ENCODE assay signal across 14 mouse cellular contexts in the genomic region with DNA sequence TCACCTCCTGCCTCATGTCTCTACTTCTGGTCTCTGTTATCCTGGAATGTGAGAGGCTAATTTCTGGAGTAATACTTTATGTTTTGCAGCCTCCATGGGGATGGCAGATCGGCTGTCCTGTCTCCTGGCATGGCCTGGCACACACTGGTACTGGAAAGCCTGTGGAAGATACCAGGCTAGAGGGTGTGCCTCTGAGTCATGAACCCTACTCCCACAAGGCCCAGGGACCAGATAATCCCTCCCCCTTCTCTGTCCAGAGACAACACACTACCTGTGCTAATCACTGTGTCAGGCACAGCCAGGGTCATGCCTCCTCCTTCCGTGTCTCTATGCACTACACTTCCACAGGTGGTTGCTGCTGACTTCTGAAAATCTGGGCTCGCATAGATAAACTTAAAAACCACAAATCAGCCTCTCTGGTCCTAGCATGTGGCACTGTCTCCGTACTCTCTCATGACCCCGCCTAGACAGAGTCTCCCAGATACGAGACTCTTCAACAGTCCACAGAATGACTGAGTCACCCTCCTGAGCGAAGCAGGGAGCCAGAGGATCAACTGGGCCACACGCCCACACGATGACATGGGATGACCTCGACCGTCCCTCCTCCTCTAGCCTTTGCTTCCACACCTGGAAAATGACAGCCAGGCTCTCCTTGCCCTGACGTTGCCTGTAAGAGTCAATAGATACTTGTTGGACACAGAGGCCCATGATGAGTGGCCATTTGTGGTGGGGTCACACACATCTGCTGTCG. TPM values are rescaled to one million over a fixed set of nuclear protein-coding genes. Genes with fewer than 3 reads are reported as not detected.
DNase-seq lines count a peak whose midpoint lies in the region; ATAC-seq and TF ChIP-seq lines count a peak whose summit lies in the region.
"Had no signal": no experiment of that assay in that cellular context is flagged by ENCODE, and none has a peak within 500 bp of the region (broad histone marks: within the 10 kb centered on the region; RNA-seq: fewer than 3 reads in every experiment).

No protein-coding gene starts in this region.

- H3K4me2 ChIP-seq in forebrain, embryonic 13.5 days, result no peak overlapping the region
- no peak overlapping the region for H3K4me2 ChIP-seq in forebrain, embryonic 15.5 days (replicated peaks)
- H3K4me2 ChIP-seq in midbrain, embryonic 12.5 days (replicated peaks), result no peak overlapping the region
- H3K4me2 ChIP-seq in midbrain, embryonic 14.5 days (ENCODE audit: low read length), result no peak overlapping the region
- H3K4me2 ChIP-seq in stomach, postnatal 0 days (replicated peaks; ENCODE audit: low read depth), result no peak overlapping the region
- H3K4me2 ChIP-seq: kidney, embryonic 15.5 days; liver, embryonic 12.5 days; neural tube, embryonic 13.5 days had no signal

- no peak for DNase-seq in midbrain, embryonic 14.5 days
- peak; percentile 70 for DNase-seq in adrenal gland, postnatal 36 days
- no peak for DNase-seq in stomach, postnatal 0 days (ENCODE audit: low spot score)
- no peak for DNase-seq in thymus, postnatal 10 days (ENCODE audit: low spot score in 2 of 2)
- DNase-seq in heart, postnatal 4 days, result no peak

- no peak overlapping the region for H3K9ac ChIP-seq in forebrain, embryonic 13.5 days
- H3K9ac ChIP-seq in forebrain, embryonic 15.5 days (replicated peaks), result no peak overlapping the region
- H3K9ac ChIP-seq in midbrain, embryonic 12.5 days (replicated peaks), result no peak overlapping the region
- no peak overlapping the region for H3K9ac ChIP-seq in midbrain, embryonic 14.5 days (replicated peaks; ENCODE audit: low read length)
- H3K9ac ChIP-seq in stomach, postnatal 0 days (ENCODE audit: low read length), result no peak overlapping the region
- H3K9ac ChIP-seq: kidney, embryonic 15.5 days; liver, embryonic 12.5 days; neural tube, embryonic 13.5 days had no signal

- no peak for TF ChIP-seq CTCF in stomach, postnatal 0 days (IDR thresholded peaks at IDR 0.05; ENCODE audit: low read depth)

- H3K4me3 ChIP-seq in forebrain, embryonic 13.5 days, result no peak overlapping the region
- H3K4me3 ChIP-seq in forebrain, embryonic 15.5 days, result no peak overlapping the region
- H3K4me3 ChIP-seq in midbrain, embryonic 12.5 days, result no peak overlapping the region
- no peak overlapping the region for H3K4me3 ChIP-seq in midbrain, embryonic 14.5 days (replicated peaks; ENCODE audit: low read depth, low read length)
- no peak overlapping the region for H3K4me3 ChIP-seq in stomach, postnatal 0 days (ENCODE audit: low read depth, low read length)
- H3K4me3 ChIP-seq: erythroblast, embryonic 14.5 days; kidney, embryonic 15.5 days; liver, embryonic 12.5 days; neural tube, embryonic 13.5 days had no signal

- no peak overlapping the region for H3K27ac ChIP-seq in forebrain, embryonic 13.5 days
- H3K27ac ChIP-seq in forebrain, embryonic 15.5 days (replicated peaks), result no peak overlapping the region
- H3K27ac ChIP-seq in midbrain, embryonic 12.5 days (replicated peaks), result no peak overlapping the region
- H3K27ac ChIP-seq in midbrain, embryonic 14.5 days (replicated peaks; ENCODE audit: low read depth, low read length), result no peak overlapping the region
- H3K27ac ChIP-seq in stomach, postnatal 0 days (replicated peaks), result no peak overlapping the region
- H3K27ac ChIP-seq: hindbrain, postnatal 0 days; kidney, embryonic 15.5 days; liver, embryonic 12.5 days; neural tube, embryonic 13.5 days had no signal

- no peak for TF ChIP-seq EP300 in stomach, postnatal 0 days (optimal IDR thresholded peaks at IDR 0.05)

- H3K9me3 ChIP-seq in forebrain, embryonic 13.5 days (replicated peaks), result no peaks in the 10 kb centered on the region
- H3K9me3 ChIP-seq in forebrain, embryonic 15.5 days, result no peaks in the 10 kb centered on the region
- H3K9me3 ChIP-seq in midbrain, embryonic 12.5 days, result no peaks in the 10 kb centered on the region
- no peaks in the 10 kb centered on the region for H3K9me3 ChIP-seq in midbrain, embryonic 14.5 days (ENCODE audit: control insufficient read depth, low read length)
- no peaks in the 10 kb centered on the region for H3K9me3 ChIP-seq in stomach, postnatal 0 days (ENCODE audit: control insufficient read depth, low read length)
- H3K9me3 ChIP-seq: kidney, embryonic 15.5 days; liver, embryonic 12.5 days; neural tube, embryonic 13.5 days had no signal

- peaks cover 39% of the 10 kb centered on the region for H3K4me1 ChIP-seq in forebrain, embryonic 13.5 days
- peaks cover 24% of the 10 kb centered on the region for H3K4me1 ChIP-seq in forebrain, embryonic 15.5 days
- no peaks in the 10 kb centered on the region for H3K4me1 ChIP-seq in midbrain, embryonic 12.5 days
- peaks cover 5% of the 10 kb centered on the region; the same call in 1 of the 2 replicates for H3K4me1 ChIP-seq in midbrain, embryonic 14.5 days (ENCODE audit: control insufficient read depth, insufficient read depth, low read length)
- no peaks in the 10 kb centered on the region for H3K4me1 ChIP-seq in stomach, postnatal 0 days (replicated peaks; ENCODE audit: control insufficient read depth, insufficient read depth)
- H3K4me1 ChIP-seq: liver, embryonic 12.5 days had no signal

- 0 out of 2 replicates have a peak, but pooled peaks cover 13% of the 10 kb centered on the region for H3K27me3 ChIP-seq in forebrain, embryonic 13.5 days
- no peaks in the 10 kb centered on the region for H3K27me3 ChIP-seq in forebrain, embryonic 15.5 days
- peaks cover 28% of the 10 kb centered on the region for H3K27me3 ChIP-seq in midbrain, embryonic 12.5 days
- no peaks in the 10 kb centered on the region for H3K27me3 ChIP-seq in midbrain, embryonic 14.5 days (ENCODE audit: control insufficient read depth, insufficient read depth, low read length)
- H3K27me3 ChIP-seq in stomach, postnatal 0 days (ENCODE audit: control insufficient read depth, insufficient read depth, low read length), result no peaks in the 10 kb centered on the region
- H3K27me3 ChIP-seq: liver, embryonic 12.5 days had no signal

- peak; percentile 2; the same call in 1 of the 2 replicates for ATAC-seq in forebrain, embryonic 13.5 days
- ATAC-seq in forebrain, embryonic 15.5 days (replicated peaks), result no peak
- peak; percentile 1; the same call in 1 of the 2 replicates for ATAC-seq in midbrain, embryonic 12.5 days (ENCODE audit: low FRiP score, low read depth)
- ATAC-seq in midbrain, embryonic 14.5 days (ENCODE audit: low FRiP score, low TSS enrichment), result no peak
- peak; percentile 34 for ATAC-seq in stomach, postnatal 0 days (ENCODE audit: low FRiP score, low TSS enrichment)
- ATAC-seq: liver, embryonic 12.5 days had no signal

- 79% methylated on average over 13 of the region's 13 CpGs for WGBS in forebrain, embryonic 13.5 days
- 79% methylated on average over 13 of the region's 13 CpGs for WGBS in forebrain, embryonic 15.5 days
- WGBS in midbrain, embryonic 12.5 days, result 79% methylated on average over 13 of the region's 13 CpGs
- 85% methylated on average over 13 of the region's 13 CpGs for WGBS in midbrain, embryonic 14.5 days
- WGBS in stomach, postnatal 0 days, result 63% methylated on average over 13 of the region's 13 CpGs

- no peaks in the 10 kb centered on the region for H3K36me3 ChIP-seq in forebrain, embryonic 13.5 days (ENCODE audit: poor library complexity, severe bottlenecking)
- no peaks in the 10 kb centered on the region for H3K36me3 ChIP-seq in forebrain, embryonic 15.5 days
- H3K36me3 ChIP-seq in midbrain, embryonic 12.5 days, result no peaks in the 10 kb centered on the region
- H3K36me3 ChIP-seq in midbrain, embryonic 14.5 days (ENCODE audit: control insufficient read depth, insufficient read depth, low read length), result no peaks in the 10 kb centered on the region
- no peaks in the 10 kb centered on the region for H3K36me3 ChIP-seq in stomach, postnatal 0 days (ENCODE audit: control insufficient read depth, insufficient read depth, low read length)
- H3K36me3 ChIP-seq: kidney, embryonic 15.5 days; liver, embryonic 12.5 days; neural tube, embryonic 13.5 days had no signal

RNA-seq across cellular contexts. Expression of gene Foxo6, which starts 57.5 kb away (rescaled TPM):
- polyA plus RNA-seq in forebrain, embryonic 13.5 days (2015; fragmentation: Nextera tagmentation; extraction: Ambion mirVana), result 3.1 and 3.8 TPM in 2 replicates
- polyA plus RNA-seq in forebrain, embryonic 15.5 days (2015; fragmentation: Nextera tagmentation; extraction: Ambion mirVana), result 4.4 and 5.3 TPM in 2 replicates
- polyA plus RNA-seq in midbrain, embryonic 12.5 days (2016; fragmentation: Nextera tagmentation; extraction: Ambion mirVana), result 0.15 and 0.25 TPM in 2 replicates
- 2.0 and 2.6 TPM in 2 replicates for polyA plus RNA-seq in midbrain, embryonic 14.5 days (2014; fragmentation: Nextera tagmentation; extraction: Ambion mirVana)
- 1 to 10 TPM in 1 of 2 experiments, under 1 TPM in 1; 0.76 to 1.2 TPM for total RNA-seq in adrenal gland, postnatal 36 days (2021)
- polyA plus RNA-seq in stomach, postnatal 0 days (2015; fragmentation: Nextera tagmentation; extraction: Ambion mirVana), result 0.28 and 0.53 TPM in 2 replicates
- 1 to 10 TPM; 6.1 to 8.3 TPM for total RNA-seq in heart, postnatal 4 days (2021)
- total RNA-seq: megakaryocyte, adult 5-6 weeks had no signal
- polyA plus RNA-seq: erythroblast, embryonic 14.5 days; liver, embryonic 12.5 days had no signal

Comparison
In these comparisons a context has a peak if more than half of its experiments do, and no peak if none do; other contexts are left out.
1. ATAC-seq: peak in forebrain, embryonic 13.5 days (single experiment), midbrain, embryonic 12.5 days (single experiment) and stomach, postnatal 0 days (single experiment); none in forebrain, embryonic 15.5 days (single experiment) and midbrain, embryonic 14.5 days (single experiment).
2. DNase-seq: peak in adrenal gland, postnatal 36 days (2 of 2); none in midbrain, embryonic 14.5 days (single experiment), stomach, postnatal 0 days (single experiment), thymus, postnatal 10 days (0 of 2) and heart, postnatal 4 days (single experiment).